ENCODE assay signal across 16 mouse cellular contexts in genomic region chr7:96556756-96557155, GRCm38 (mm10).
"Had no signal": no experiment of that assay in that cellular context is flagged by ENCODE, and none has a peak within 500 bp of the region (broad histone marks: within the 10 kb centered on the region; RNA-seq: fewer than 3 reads in every experiment).

No protein-coding gene starts in this region.

- H3K9ac ChIP-seq: liver, embryonic 13.5 days; liver, postnatal 0 days; lung, embryonic 15.5 days; midbrain, embryonic 15.5 days; neural tube, embryonic 12.5 days; stomach, embryonic 15.5 days had no signal

- DNase-seq: liver; liver, embryonic 13.5 days; liver, postnatal 0 days; lung, postnatal 14 days; right cerebral cortex, postnatal 4 days; spleen, adult 18-20 months; thymus, postnatal 36 days had no signal

- H3K4me1 ChIP-seq: liver, embryonic 13.5 days; megakaryocyte, embryonic 14.5 days had no signal

- ATAC-seq: hindbrain, postnatal 0 days; liver, postnatal 0 days; midbrain, embryonic 15.5 days had no signal

- H3K36me3 ChIP-seq: liver, embryonic 13.5 days; lung, embryonic 15.5 days; midbrain, embryonic 15.5 days; neural tube, embryonic 12.5 days; stomach, embryonic 15.5 days had no signal

- H3K27me3 ChIP-seq: liver, embryonic 13.5 days; lung, embryonic 15.5 days; midbrain, embryonic 15.5 days; neural tube, embryonic 12.5 days; stomach, embryonic 15.5 days had no signal

- H3K4me2 ChIP-seq: liver, embryonic 13.5 days; lung, embryonic 15.5 days; midbrain, embryonic 11.5 days; midbrain, embryonic 15.5 days; neural tube, embryonic 12.5 days; stomach, embryonic 15.5 days had no signal

- H3K27ac ChIP-seq: hindbrain, postnatal 0 days; left cerebral cortex, adult 2 months; liver, embryonic 13.5 days; lung, embryonic 15.5 days; macrophage; midbrain, embryonic 15.5 days; neural tube, embryonic 12.5 days; stomach, embryonic 15.5 days had no signal

- H3K9me3 ChIP-seq: liver, embryonic 13.5 days; lung, embryonic 15.5 days; midbrain, embryonic 15.5 days; neural tube, embryonic 12.5 days; stomach, embryonic 15.5 days had no signal

- H3K4me3 ChIP-seq: left cerebral cortex, adult 2 months; liver, embryonic 13.5 days; lung, embryonic 15.5 days; megakaryocyte, embryonic 14.5 days; midbrain, embryonic 15.5 days; neural tube, embryonic 12.5 days; stomach, embryonic 15.5 days had no signal
